Mouse (Mus musculus): ENCODE data around the gene Zbtb2. TPM values are rescaled to one million over a fixed set of nuclear protein-coding genes. Genes with fewer than 3 reads are reported as not detected.

Zbtb2 gene
- polyA plus RNA-seq, 1 experiment from 2014 or later: 11.7 TPM

GRCm38 (mm10) chr10:4332228-4332979, 55.5 kb downstream of the Zbtb2 start:
- H3K36me3 ChIP-seq (ENCODE audit: control insufficient read depth, insufficient read depth, low read length): no peaks in the 10 kb centered on the region
- H3K4me2 ChIP-seq (ENCODE audit: low read depth, low read length): no peak overlapping the region
- no peak for ATAC-seq (ENCODE audit: insufficient read depth, low FRiP score)
- 54% methylated on average over 7 of the region's 7 CpGs for WGBS
- no peak overlapping the region for H3K27ac ChIP-seq (ENCODE audit: low read length)
- no peak overlapping the region for H3K4me3 ChIP-seq (replicated peaks; ENCODE audit: low read length)
- H3K27me3 ChIP-seq (ENCODE audit: control insufficient read depth, insufficient read depth, low read length): no peaks in the 10 kb centered on the region
- H3K9me3 ChIP-seq (replicated peaks; ENCODE audit: control insufficient read depth, low read length): no peaks in the 10 kb centered on the region
- no peak overlapping the region for H3K9ac ChIP-seq (ENCODE audit: low read length)
- H3K4me1 ChIP-seq (ENCODE audit: control insufficient read depth, insufficient read depth, low read length): peaks cover 10% of the 10 kb centered on the region; the same call in 1 of the 2 replicates

GRCm38 (mm10) chr10:4327716-4328115, 60.2 kb downstream of the Zbtb2 start:
- Histone ChIP-seq H3K4me2 (ENCODE audit: low read depth, low read length) (no peak overlapping the region), H3K9me3 (replicated peaks; ENCODE audit: control insufficient read depth, low read length) (no peaks in the 10 kb centered on the region), H3K4me1 (ENCODE audit: control insufficient read depth, insufficient read depth, low read length) (peaks cover 5% of the 10 kb centered on the region), H3K27me3 (ENCODE audit: control insufficient read depth, insufficient read depth, low read length) (no peaks in the 10 kb centered on the region), H3K27ac (ENCODE audit: low read length) (no peak overlapping the region), H3K36me3 (ENCODE audit: control insufficient read depth, insufficient read depth, low read length) (no peaks in the 10 kb centered on the region), H3K9ac (ENCODE audit: low read length) (no peak overlapping the region), H3K4me3 (replicated peaks; ENCODE audit: low read length) (no peak overlapping the region)
- no peak for ATAC-seq (ENCODE audit: insufficient read depth, low FRiP score)
- whole genome bisulfite sequencing: 80% methylated on average over 1 of the region's 1 CpGs

DNA sequence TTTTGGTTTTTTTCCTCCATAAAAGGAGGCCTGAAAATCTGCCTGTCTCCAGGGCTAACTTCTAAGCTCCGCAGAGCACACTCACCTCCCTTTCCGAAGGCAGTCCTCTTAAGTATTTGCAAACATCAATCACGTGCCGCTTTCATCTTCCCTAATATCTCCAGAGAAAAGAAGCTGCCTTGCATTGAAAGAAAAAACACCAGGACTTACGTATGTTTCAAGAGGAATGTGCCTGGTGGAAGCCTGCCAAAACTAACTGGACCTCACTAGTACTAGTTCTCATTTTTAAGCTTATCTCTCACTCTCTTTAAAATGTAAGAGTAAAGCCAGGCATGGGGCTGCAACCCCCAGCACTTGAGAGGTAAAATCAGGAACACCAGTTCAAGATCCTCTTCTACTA, 62.3 kb downstream of the Zbtb2 start:
- no peak overlapping the region for H3K4me3 ChIP-seq (replicated peaks; ENCODE audit: low read length)
- no peak overlapping the region for H3K4me2 ChIP-seq (ENCODE audit: low read depth, low read length)
- no peaks in the 10 kb centered on the region for H3K36me3 ChIP-seq (ENCODE audit: control insufficient read depth, insufficient read depth, low read length)
- H3K9ac ChIP-seq (ENCODE audit: low read length): no peak overlapping the region
- H3K4me1 ChIP-seq (ENCODE audit: control insufficient read depth, insufficient read depth, low read length): peaks cover 5% of the 10 kb centered on the region
- H3K27ac ChIP-seq (ENCODE audit: low read length): peak overlapping the region; percentile 65
- H3K9me3 ChIP-seq (replicated peaks; ENCODE audit: control insufficient read depth, low read length): no peaks in the 10 kb centered on the region
- 20% methylated on average over 5 of the region's 5 CpGs for WGBS
- ATAC-seq (ENCODE audit: insufficient read depth, low FRiP score): no peak
- no peaks in the 10 kb centered on the region for H3K27me3 ChIP-seq (ENCODE audit: control insufficient read depth, insufficient read depth, low read length)

DNA sequence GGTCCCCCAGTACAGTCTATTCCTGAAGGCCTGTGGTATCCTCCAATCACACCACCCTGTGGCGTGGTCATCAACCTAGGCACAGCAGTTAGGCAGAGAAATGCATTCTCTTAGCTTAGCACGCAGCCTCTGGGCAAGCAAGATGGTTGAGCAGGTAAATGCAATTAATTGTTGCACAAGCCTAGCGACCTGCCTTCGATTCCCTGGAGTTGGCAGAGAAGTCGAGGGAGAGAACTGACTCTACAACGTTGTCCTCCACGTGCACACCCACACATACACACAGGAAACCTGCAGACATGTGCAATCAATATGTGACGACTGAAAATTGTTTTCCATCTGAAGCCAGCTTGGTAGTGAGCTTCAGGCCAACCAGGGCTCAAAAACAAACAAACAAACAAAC, 64.0 kb downstream of the Zbtb2 start:
- no peak overlapping the region for H3K27ac ChIP-seq (ENCODE audit: low read length)
- H3K36me3 ChIP-seq (ENCODE audit: control insufficient read depth, insufficient read depth, low read length): no peaks in the 10 kb centered on the region
- no peak overlapping the region for H3K4me2 ChIP-seq (ENCODE audit: low read depth, low read length)
- H3K4me3 ChIP-seq (replicated peaks; ENCODE audit: low read length): no peak overlapping the region
- peaks cover 5% of the 10 kb centered on the region for H3K4me1 ChIP-seq (ENCODE audit: control insufficient read depth, insufficient read depth, low read length)
- H3K27me3 ChIP-seq (ENCODE audit: control insufficient read depth, insufficient read depth, low read length): no peaks in the 10 kb centered on the region
- H3K9ac ChIP-seq (ENCODE audit: low read length): no peak overlapping the region
- 70% methylated on average over 8 of the region's 8 CpGs for WGBS
- ATAC-seq (ENCODE audit: insufficient read depth, low FRiP score): no peak
- H3K9me3 ChIP-seq (replicated peaks; ENCODE audit: control insufficient read depth, low read length): no peaks in the 10 kb centered on the region

Other genes starting within 250 kb of the Zbtb2 start
- 68.1 and 71.4 TPM in 2 replicates for gene Akap12, start 121.7 kb downstream of the Zbtb2 start, polyA plus RNA-seq (2015; fragmentation: Nextera tagmentation; extraction: Ambion mirVana)
- 43.1 and 44.3 TPM in 2 replicates for gene Rmnd1, start 44.3 kb upstream of the Zbtb2 start, polyA plus RNA-seq (2015; fragmentation: Nextera tagmentation; extraction: Ambion mirVana)
- gene Armt1, start 44.4 kb upstream of the Zbtb2 start, polyA plus RNA-seq (2015; fragmentation: Nextera tagmentation; extraction: Ambion mirVana): 15.3 and 16.3 TPM in 2 replicates
- gene Ccdc170, start 94.4 kb upstream of the Zbtb2 start, polyA plus RNA-seq (2015; fragmentation: Nextera tagmentation; extraction: Ambion mirVana): 0.12 and 0.35 TPM in 2 replicates
- gene Esr1, start 223.5 kb upstream of the Zbtb2 start, polyA plus RNA-seq (2015; fragmentation: Nextera tagmentation; extraction: Ambion mirVana): 0.54 and 0.80 TPM in 2 replicates